Mouse (Mus musculus): ENCODE results near the gene Blmh.

GRCm38 (mm10) chr11:76891171-76891570 lies 33.4 kb upstream of the Blmh start:
- TF ChIP-seq GATA1 (IDR thresholded peaks at IDR 0.05; ENCODE audit: borderline replicate concordance, low read length) (no peak), FLI1 (IDR thresholded peaks at IDR 0.05; ENCODE audit: low read length) (no peak)

Data from megakaryocyte, embryonic 14.5 days (primary cell).